Mouse (Mus musculus) CD4-positive helper T cell, adult 2 months (primary cell): ENCODE results near the gene Med16.
A peak's percentile ranks its signal among the peaks of the same experiment; 100 is the strongest.

Experiments used
- DNase-seq: peaks from one replicate; pipeline ENCODE4 v3.0.0-alpha.2; 2012; ENCODE audit warnings: low read depth, missing footprints, low spot score

The Med16 gene

GRCm38 (mm10) chr10:79908167-79909091 is at the start of gene Med16:
TSS of gene Med16 (minus strand) at chr10:79908923.
- peak; percentile 98 for DNase-seq

GRCm38 (mm10) chr10:79958140-79958816 is 49.6 kb upstream of the Med16 start:
- peak; percentile 75 for DNase-seq

- DNase-seq: no peak
Observed at GRCm38 (mm10) chr10:79956643-79957154, 48.0 kb upstream of the Med16 start.

DNA sequence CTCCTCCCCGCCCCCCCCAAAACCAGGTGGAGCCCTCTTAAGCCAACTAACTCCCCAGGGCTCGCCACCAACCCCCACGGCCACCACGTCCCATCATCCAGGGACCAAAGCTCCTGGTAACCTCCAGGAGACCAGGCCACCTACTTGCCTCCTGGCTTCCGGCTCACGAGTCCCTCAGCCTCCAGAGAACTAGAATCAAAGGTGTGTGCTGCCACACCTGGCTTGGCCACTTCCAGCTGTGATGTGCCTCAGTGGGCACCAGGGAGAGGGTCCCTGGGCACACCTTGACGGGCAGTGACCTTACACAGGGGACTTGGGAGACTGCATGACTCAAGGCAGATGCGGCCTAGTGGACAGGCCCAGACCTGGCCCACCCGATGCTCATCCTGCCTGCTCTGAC is 47.0 kb upstream of the Med16 start:
- no peak for DNase-seq

- no peak for DNase-seq
Observed at GRCm38 (mm10) chr10:79953946-79954345, 45.2 kb upstream of the Med16 start.

DNA sequence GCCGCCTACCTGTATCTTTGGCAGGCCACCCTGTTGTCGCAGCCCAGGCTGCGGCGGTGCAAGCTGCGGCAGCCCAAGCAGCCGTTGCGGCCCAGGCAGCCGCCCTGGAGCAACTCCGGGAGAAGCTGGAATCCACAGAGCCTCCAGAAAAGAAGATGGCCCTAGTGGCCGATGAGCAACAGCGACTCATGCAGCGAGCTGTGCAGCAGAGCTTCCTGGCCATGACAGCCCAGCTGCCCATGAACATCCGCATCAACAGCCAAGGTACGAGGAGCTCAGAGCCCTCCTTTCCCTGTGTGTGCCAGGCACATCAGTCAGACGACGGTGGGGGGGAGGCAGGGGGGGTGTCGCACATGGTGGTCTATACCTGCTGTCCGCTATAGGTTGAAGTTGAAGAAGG is 41.9 kb upstream of the Med16 start:
- DNase-seq: no peak

DNA sequence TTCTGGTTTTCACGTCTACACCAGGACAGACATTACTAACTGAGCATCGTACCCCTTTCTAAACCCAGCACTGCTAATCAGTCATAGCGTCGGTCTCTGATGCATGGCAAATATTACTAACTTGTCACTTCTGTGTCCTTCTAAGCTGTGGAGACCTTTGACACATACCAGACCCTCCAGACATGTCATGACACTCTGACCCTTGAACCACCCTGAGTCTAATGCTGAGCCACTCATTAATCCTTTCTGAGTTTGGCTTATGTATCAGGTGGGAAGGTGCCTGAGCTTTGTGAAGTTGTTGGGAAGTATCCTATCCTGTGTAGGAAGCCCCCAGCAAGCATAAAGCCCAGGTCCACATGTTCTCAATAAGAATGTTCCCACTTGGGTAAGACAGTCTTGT is 41.1 kb upstream of the Med16 start:
- no peak for DNase-seq

GRCm38 (mm10) chr10:79947502-79947901 is 38.8 kb upstream of the Med16 start:
- no peak for DNase-seq

- DNase-seq: no peak
Observed at GRCm38 (mm10) chr10:79946752-79947322, 38.1 kb upstream of the Med16 start.

DNA sequence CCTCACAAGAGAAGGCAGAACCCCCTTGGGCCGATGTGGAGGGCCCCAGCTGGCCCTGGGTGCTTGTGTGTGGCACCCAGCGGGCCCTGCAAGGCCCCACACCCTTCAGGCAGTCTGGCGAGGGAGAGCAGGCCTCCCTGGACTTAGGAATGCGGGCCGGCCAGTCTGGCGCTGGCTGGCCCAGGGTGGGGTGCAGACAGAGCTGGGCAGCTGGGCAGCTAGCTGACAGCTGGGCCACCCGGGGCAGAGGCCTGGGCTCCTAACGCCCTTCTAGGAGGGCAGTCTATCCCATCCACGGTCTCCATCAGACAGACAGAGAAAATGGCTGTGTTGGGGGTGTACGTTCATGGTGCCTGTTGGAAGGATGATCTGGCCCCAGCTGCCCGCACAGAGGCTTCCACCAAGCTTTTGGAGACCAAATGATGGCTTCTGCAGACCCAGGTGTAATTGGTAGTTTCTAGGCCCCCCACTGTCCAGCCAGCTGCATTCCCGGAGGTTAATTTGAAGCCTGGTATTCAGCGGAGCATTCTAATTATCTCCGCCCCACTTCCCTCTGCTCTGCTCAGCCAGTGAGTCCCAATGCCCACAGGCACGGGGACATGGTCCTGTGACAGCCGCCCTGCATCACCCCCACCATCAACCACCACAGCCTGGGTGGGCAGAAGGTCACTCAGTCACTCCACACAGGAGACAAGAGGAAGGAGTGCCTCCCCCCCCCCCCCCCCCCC is 36.9 kb upstream of the Med16 start:
- DNase-seq: no peak

DNA sequence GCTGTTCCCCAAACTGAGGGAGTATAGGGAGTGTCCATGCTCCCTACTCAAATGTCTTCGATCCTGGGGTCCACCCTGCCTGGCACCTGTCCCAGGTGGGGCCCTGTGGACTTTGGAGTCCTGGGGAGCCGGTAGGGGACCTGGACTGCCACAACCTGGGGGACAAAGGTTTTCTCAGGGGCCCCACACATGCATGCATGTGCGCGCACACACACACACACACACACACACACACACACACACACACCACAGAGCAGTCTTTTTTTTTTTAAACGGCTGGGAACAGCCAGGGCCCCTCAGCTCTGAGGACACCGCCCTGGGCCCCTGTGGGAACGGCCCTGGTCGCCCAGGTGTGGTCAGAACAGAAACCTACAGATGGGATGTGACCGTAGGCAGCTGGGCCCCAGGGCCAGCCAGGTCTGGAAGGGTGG is 34.8 kb upstream of the Med16 start:
- no peak for DNase-seq

GRCm38 (mm10) chr10:79942988-79943387 is 34.3 kb upstream of the Med16 start:
- no peak for DNase-seq

GRCm38 (mm10) chr10:79940749-79941148 is 32.0 kb upstream of the Med16 start:
- no peak for DNase-seq

DNA sequence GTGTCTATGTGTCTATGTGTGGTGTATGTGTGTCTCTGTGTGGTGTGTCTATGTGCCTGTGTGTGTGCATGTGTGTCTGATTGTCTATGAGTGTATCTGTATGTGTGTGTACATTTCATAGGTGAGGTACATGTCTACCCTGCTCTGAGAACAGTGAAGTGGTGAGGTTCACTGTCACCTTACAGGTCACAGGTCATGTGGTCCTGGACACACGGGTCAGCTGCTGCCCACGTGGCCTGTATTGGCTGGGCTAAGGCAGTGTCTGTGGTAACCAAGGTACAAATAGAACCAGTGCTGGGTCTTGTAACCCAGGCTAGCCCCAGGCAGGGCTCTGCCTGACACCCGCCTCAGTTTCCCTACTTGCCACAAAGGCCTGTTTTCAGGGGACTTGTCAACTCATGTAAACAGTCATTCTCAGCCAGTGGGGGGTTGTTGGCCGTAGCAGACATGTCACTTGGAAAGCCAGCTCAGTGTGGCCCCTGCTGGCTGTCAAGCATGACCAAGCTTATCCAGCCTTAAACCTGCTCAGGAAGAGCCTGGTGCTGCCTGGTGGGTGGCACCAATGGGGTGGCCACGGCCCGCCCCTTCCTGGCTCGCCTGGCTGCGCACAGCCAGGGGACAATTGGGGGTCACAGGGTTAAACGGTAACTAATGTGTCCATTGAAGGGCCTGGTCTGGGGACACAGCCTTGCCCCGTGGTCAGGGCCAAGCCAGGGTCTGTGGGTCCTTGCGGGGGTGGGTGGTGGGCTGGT is 29.2 kb upstream of the Med16 start:
- no peak for DNase-seq

- DNase-seq: peak; percentile 93
Observed at GRCm38 (mm10) chr10:79936911-79937441, 28.3 kb upstream of the Med16 start.

- DNase-seq: no peak
Observed at GRCm38 (mm10) chr10:79936284-79936910, 27.7 kb upstream of the Med16 start.

GRCm38 (mm10) chr10:79934794-79935569 is 26.3 kb upstream of the Med16 start:
- DNase-seq: no peak

- DNase-seq: no peak
Observed at GRCm38 (mm10) chr10:79934272-79934721, 25.6 kb upstream of the Med16 start.

DNA sequence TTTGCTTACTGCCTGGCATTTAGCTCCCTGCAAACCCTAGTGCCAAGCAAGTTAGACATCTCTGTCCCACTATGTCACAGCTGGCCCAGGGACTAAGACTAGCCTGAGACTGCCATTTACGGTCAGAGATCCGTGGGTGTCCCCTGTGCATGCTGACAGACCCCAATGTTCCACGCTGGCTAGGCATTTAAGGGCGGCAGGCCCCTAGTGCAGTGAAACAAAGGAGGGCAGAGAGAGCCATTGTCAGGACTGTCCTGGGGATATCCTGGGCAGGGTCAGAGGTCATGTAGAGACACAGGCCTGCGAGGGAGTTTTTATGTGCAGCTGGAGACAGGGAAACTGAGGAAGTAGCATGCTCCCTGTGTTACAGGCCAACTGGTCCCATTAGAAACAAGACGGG is 25.1 kb upstream of the Med16 start:
- DNase-seq: no peak
